Mouse (Mus musculus): ENCODE results near the gene Rab31. TPM values are rescaled to one million over a fixed set of nuclear protein-coding genes. Genes with fewer than 3 reads are reported as not detected.
A peak's percentile ranks its signal among the peaks of the same experiment; 100 is the strongest.

Gene Rab31
- polyA plus RNA-seq, 1 experiment: 60.7 TPM

GRCm38 (mm10) chr17:65726274-65726673 is 46.3 kb downstream of the Rab31 start:
- H3ac ChIP-seq (ENCODE audit: control insufficient read depth, insufficient read length): no peak overlapping the region

GRCm38 (mm10) chr17:65725814-65726213 is 46.7 kb downstream of the Rab31 start:
- Histone ChIP-seq H3K4me3 (no peak overlapping the region), H3K36me3 (ENCODE audit: control insufficient read depth, insufficient read depth) (peaks cover 8% of the 10 kb centered on the region), H3K79me2 (ENCODE audit: control insufficient read depth, insufficient read depth) (peaks cover 60% of the 10 kb centered on the region), H3ac (ENCODE audit: control insufficient read depth, insufficient read length) (no peak overlapping the region), H3K4me2 (ENCODE audit: low read depth) (peak overlapping the region; percentile 54), H3K27me3 (ENCODE audit: control insufficient read depth, insufficient read depth, insufficient read length) (no peaks in the 10 kb centered on the region)
- TF ChIP-seq MAX (IDR thresholded peaks at IDR 0.05; ENCODE audit: low read depth) (no peak), TCF12 (IDR thresholded peaks at IDR 0.05; ENCODE audit: insufficient read depth, poor library complexity, severe bottlenecking) (no peak), SRF (IDR thresholded peaks at IDR 0.05; ENCODE audit: control insufficient read depth, insufficient read length, low read depth) (no peak), REST (IDR thresholded peaks at IDR 0.05; ENCODE audit: insufficient read depth, insufficient read length) (no peak), E2F4 (IDR thresholded peaks at IDR 0.05; ENCODE audit: insufficient read depth) (no peak), USF1 (IDR thresholded peaks at IDR 0.05; ENCODE audit: low read depth) (no peak), POLR2AphosphoS2 (IDR thresholded peaks at IDR 0.05; ENCODE audit: insufficient read length, low read depth) (no peak), TCF3 (IDR thresholded peaks at IDR 0.05; ENCODE audit: insufficient read length, low read depth) (no peak), MYOD1 (IDR thresholded peaks at IDR 0.05; ENCODE audit: control insufficient read depth in 1 of 3, insufficient read length in 2 of 3, low read depth in 2 of 3) (no peak), POLR2A (IDR thresholded peaks at IDR 0.05; ENCODE audit: insufficient read length, low read depth) (no peak)

More at GRCm38 (mm10) chr17:65726274-65726673, 46.3 kb downstream of the Rab31 start:
- Histone ChIP-seq H3K36me3 (ENCODE audit: control insufficient read depth, insufficient read depth) (peaks cover 6% of the 10 kb centered on the region), H3K4me2 (ENCODE audit: low read depth) (peak overlapping the region; percentile 65), H3K4me3 (peak overlapping the region; percentile 9), H3K27me3 (ENCODE audit: control insufficient read depth, insufficient read depth, insufficient read length) (no peaks in the 10 kb centered on the region), H3K79me2 (ENCODE audit: control insufficient read depth, insufficient read depth) (peaks cover 61% of the 10 kb centered on the region)
- TF ChIP-seq POLR2A (IDR thresholded peaks at IDR 0.05; ENCODE audit: insufficient read length, low read depth): no peak
- TF ChIP-seq POLR2AphosphoS2 (IDR thresholded peaks at IDR 0.05; ENCODE audit: insufficient read length, low read depth): no peak
- peak in 1 of 3 experiments; percentile 27 for TF ChIP-seq MYOD1 (IDR thresholded peaks at IDR 0.05; ENCODE audit: control insufficient read depth in 1 of 3, insufficient read length in 2 of 3, low read depth in 2 of 3)

- Histone ChIP-seq H3ac (ENCODE audit: control insufficient read depth, insufficient read length) (no peak overlapping the region), H3K4me3 (no peak overlapping the region), H3K27me3 (ENCODE audit: control insufficient read depth, insufficient read depth, insufficient read length) (no peaks in the 10 kb centered on the region), H3K79me2 (ENCODE audit: control insufficient read depth, insufficient read depth) (peaks cover 57% of the 10 kb centered on the region), H3K4me2 (ENCODE audit: low read depth) (no peak overlapping the region), H3K36me3 (ENCODE audit: control insufficient read depth, insufficient read depth) (peaks cover 11% of the 10 kb centered on the region)
- no peak for TF ChIP-seq SRF (IDR thresholded peaks at IDR 0.05; ENCODE audit: control insufficient read depth, insufficient read length, low read depth)
- no peak for TF ChIP-seq REST (IDR thresholded peaks at IDR 0.05; ENCODE audit: insufficient read depth, insufficient read length)
- no peak for TF ChIP-seq E2F4 (IDR thresholded peaks at IDR 0.05; ENCODE audit: insufficient read depth)
- TF ChIP-seq MYOD1 (IDR thresholded peaks at IDR 0.05; ENCODE audit: control insufficient read depth in 1 of 3, insufficient read length in 2 of 3, low read depth in 2 of 3): no peak
- no peak for TF ChIP-seq MYOG (IDR thresholded peaks at IDR 0.05; ENCODE audit: control insufficient read depth in 1 of 3, insufficient read depth in 1 of 3, insufficient read length in 2 of 3, low read depth in 2 of 3)
- TF ChIP-seq TCF12 (IDR thresholded peaks at IDR 0.05; ENCODE audit: insufficient read depth, poor library complexity, severe bottlenecking): no peak
- no peak for TF ChIP-seq POLR2A (IDR thresholded peaks at IDR 0.05; ENCODE audit: insufficient read length, low read depth)
- TF ChIP-seq TCF3 (IDR thresholded peaks at IDR 0.05; ENCODE audit: insufficient read length, low read depth): no peak
- TF ChIP-seq CEBPB (IDR thresholded peaks at IDR 0.05; ENCODE audit: insufficient read depth, poor library complexity, severe bottlenecking): no peak
- TF ChIP-seq USF1 (IDR thresholded peaks at IDR 0.05; ENCODE audit: low read depth): no peak
- TF ChIP-seq POLR2AphosphoS2 (IDR thresholded peaks at IDR 0.05; ENCODE audit: insufficient read length, low read depth): no peak
- no peak for TF ChIP-seq MAX (IDR thresholded peaks at IDR 0.05; ENCODE audit: low read depth)
Measured at GRCm38 (mm10) chr17:65725381-65725780, 47.2 kb downstream of the Rab31 start.

- TF ChIP-seq E2F4 (IDR thresholded peaks at IDR 0.05; ENCODE audit: insufficient read depth) (no peak), MYOG (IDR thresholded peaks at IDR 0.05; ENCODE audit: control insufficient read depth in 1 of 3, insufficient read depth in 1 of 3, insufficient read length in 2 of 3, low read depth in 2 of 3) (peak; percentile 21 to 96 (median 72)), SRF (IDR thresholded peaks at IDR 0.05; ENCODE audit: control insufficient read depth, insufficient read length, low read depth) (no peak), MYOD1 (IDR thresholded peaks at IDR 0.05; ENCODE audit: control insufficient read depth in 1 of 3, insufficient read length in 2 of 3, low read depth in 2 of 3) (peak; percentile 8 to 90 (median 55)), POLR2AphosphoS2 (IDR thresholded peaks at IDR 0.05; ENCODE audit: insufficient read length, low read depth) (no peak), POLR2A (IDR thresholded peaks at IDR 0.05; ENCODE audit: insufficient read length, low read depth) (peak; percentile 19), CEBPB (IDR thresholded peaks at IDR 0.05; ENCODE audit: insufficient read depth, poor library complexity, severe bottlenecking) (no peak), MAX (IDR thresholded peaks at IDR 0.05; ENCODE audit: low read depth) (no peak), TCF12 (IDR thresholded peaks at IDR 0.05; ENCODE audit: insufficient read depth, poor library complexity, severe bottlenecking) (peak; percentile 53), USF1 (IDR thresholded peaks at IDR 0.05; ENCODE audit: low read depth) (no peak), TCF3 (IDR thresholded peaks at IDR 0.05; ENCODE audit: insufficient read length, low read depth) (no peak), REST (IDR thresholded peaks at IDR 0.05; ENCODE audit: insufficient read depth, insufficient read length) (no peak)
- peak overlapping the region; percentile 10 for H3K4me2 ChIP-seq (ENCODE audit: low read depth)
- H3K36me3 ChIP-seq (ENCODE audit: control insufficient read depth, insufficient read depth): peaks cover 11% of the 10 kb centered on the region
- H3K27me3 ChIP-seq (ENCODE audit: control insufficient read depth, insufficient read depth, insufficient read length): no peaks in the 10 kb centered on the region
- H3K79me2 ChIP-seq (ENCODE audit: control insufficient read depth, insufficient read depth): peaks cover 52% of the 10 kb centered on the region
- H3ac ChIP-seq (ENCODE audit: control insufficient read depth, insufficient read length): no peak overlapping the region
- H3K4me3 ChIP-seq: no peak overlapping the region
Measured at GRCm38 (mm10) chr17:65724254-65724653, 48.3 kb downstream of the Rab31 start.

- Histone ChIP-seq H3K4me3 (no peak overlapping the region), H3K4me2 (ENCODE audit: low read depth) (peak overlapping the region; percentile 10), H3K79me2 (ENCODE audit: control insufficient read depth, insufficient read depth) (peaks cover 50% of the 10 kb centered on the region), H3K36me3 (ENCODE audit: control insufficient read depth, insufficient read depth) (peaks cover 15% of the 10 kb centered on the region), H3K27me3 (ENCODE audit: control insufficient read depth, insufficient read depth, insufficient read length) (no peaks in the 10 kb centered on the region), H3ac (ENCODE audit: control insufficient read depth, insufficient read length) (no peak overlapping the region)
- TF ChIP-seq MYOG (IDR thresholded peaks at IDR 0.05; ENCODE audit: control insufficient read depth in 1 of 3, insufficient read depth in 1 of 3, insufficient read length in 2 of 3, low read depth in 2 of 3) (peak in 1 of 3 experiments; percentile 20), CEBPB (IDR thresholded peaks at IDR 0.05; ENCODE audit: insufficient read depth, poor library complexity, severe bottlenecking) (no peak), SRF (IDR thresholded peaks at IDR 0.05; ENCODE audit: control insufficient read depth, insufficient read length, low read depth) (no peak), POLR2A (IDR thresholded peaks at IDR 0.05; ENCODE audit: insufficient read length, low read depth) (no peak)
Measured at GRCm38 (mm10) chr17:65723633-65724032, 48.9 kb downstream of the Rab31 start.

Measured in myocyte (in vitro differentiated cells).